Mouse (Mus musculus): ENCODE data around the gene Srl.

DNA sequence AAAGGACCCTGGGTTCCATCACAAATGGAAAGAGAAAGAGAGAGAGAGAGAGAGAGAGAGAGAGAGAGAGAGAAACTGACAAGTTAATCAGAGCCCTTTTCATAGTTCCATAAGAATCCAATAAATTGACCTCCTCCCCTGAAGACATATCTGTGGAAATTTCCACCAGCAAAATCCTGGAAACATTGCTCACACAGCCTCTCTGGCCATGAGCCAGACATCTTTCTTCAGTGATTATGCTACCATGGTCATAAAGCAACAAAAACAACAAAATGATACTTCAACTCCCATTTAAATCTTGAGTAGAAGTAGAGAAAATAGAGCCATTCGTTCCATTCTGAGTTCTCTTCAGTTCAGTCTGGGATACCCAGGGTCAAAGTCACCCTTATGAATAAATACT is 97.2 kb downstream of the Srl start:
- TF ChIP-seq CTCF (IDR thresholded peaks at IDR 0.05; ENCODE audit: borderline replicate concordance, control insufficient read depth, extremely low read depth, insufficient read depth, low read length, poor library complexity), result no peak
- TF ChIP-seq POLR2A (IDR thresholded peaks at IDR 0.05; ENCODE audit: control insufficient read depth, extremely low read depth, insufficient read depth, low read length, poor library complexity), result no peak
